Mouse (Mus musculus) CH12.LX (cell line): ENCODE results near the gene Zfp184.
A peak's percentile ranks its signal among the peaks of the same experiment; 100 is the strongest.

Experiments
- CTCF ChIP-seq, 2 experiments: IDR thresholded peaks in 1 of 2; conservative IDR thresholded peaks in 1 of 2; 2 replicates each; pipeline ENCODE4 v1.5.1; 2011 to 2012; ENCODE audit warnings: low read depth in 2 of 2, low read length in 2 of 2, improper control_type of control experiment in 1 of 2, inconsistent platforms in 1 of 2, mild to moderate bottlenecking in 1 of 2, moderate library complexity in 1 of 2
- EP300 ChIP-seq: IDR thresholded peaks from 2 replicates; pipeline ENCODE4 v1.6.1; 2011; ENCODE audit warnings: low read length, improper control_type of control experiment
- MAFK ChIP-seq: IDR thresholded peaks from 2 replicates; pipeline ENCODE4 v1.6.1; 2011; ENCODE audit warnings: low read length, improper control_type of control experiment; ENCODE audit not compliant: insufficient replicate concordance
- ZKSCAN1 ChIP-seq: IDR thresholded peaks from 2 replicates; pipeline ENCODE4 v1.6.1; 2012; ENCODE audit warnings: low read depth, inconsistent platforms, low read length, improper control_type of control experiment, borderline replicate concordance

GRCm38 (mm10) chr13:21935833-21936232 is 9.1 kb upstream of the Zfp184 start:
- TF ChIP-seq EP300: no peak
- TF ChIP-seq ZKSCAN1: no peak
- TF ChIP-seq CTCF (conservative IDR thresholded peaks at IDR 0.05 in 1 of 2, IDR thresholded peaks at IDR 0.05 in 1 of 2; ENCODE audit: low read depth in 2 of 2, low read length in 2 of 2): no peak
- TF ChIP-seq MAFK: 0 out of 2 replicates have a peak, but pooled peaks have one; percentile 1
